Comparison of ENCODE assay signal across 25 mouse cellular contexts in the genomic region with DNA sequence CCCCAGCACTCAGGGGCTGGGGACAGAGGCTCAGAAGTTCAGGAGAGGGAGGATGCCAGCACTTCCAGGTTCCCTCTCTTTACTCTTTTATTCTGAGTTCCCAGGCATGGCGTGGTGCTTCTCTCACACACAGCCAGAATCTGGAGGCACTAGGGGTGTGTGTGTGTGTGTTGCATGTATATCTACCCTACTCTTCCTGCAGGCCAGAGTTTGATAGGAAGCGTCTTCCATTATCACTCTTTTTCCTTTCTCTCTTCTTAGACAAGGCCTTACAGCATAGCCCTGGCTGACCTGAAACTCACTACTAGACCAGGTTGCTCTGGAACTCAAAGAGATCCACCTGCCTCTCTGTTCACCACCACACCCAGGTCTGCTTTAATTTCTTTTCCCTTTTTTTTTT. TPM values are rescaled to one million over a fixed set of nuclear protein-coding genes. Genes with fewer than 3 reads are reported as not detected.
"Had no signal": no experiment of that assay in that cellular context is flagged by ENCODE, and none has a peak within 500 bp of the region (broad histone marks: within the 10 kb centered on the region; RNA-seq: fewer than 3 reads in every experiment).

No protein-coding gene starts in this region.

- H3K4me3 ChIP-seq: gastrocnemius, adult 2 months; heart, embryonic 10.5 days; heart, embryonic 12.5 days; hindbrain, embryonic 10.5 days; hindbrain, embryonic 12.5 days; intestine, embryonic 15.5 days; layer of hippocampus, adult 2 months; limb, embryonic 13.5 days; limb, embryonic 15.5 days; liver, embryonic 15.5 days had no signal

- H3K4me1 ChIP-seq: intestine, embryonic 15.5 days; limb, embryonic 13.5 days; limb, embryonic 15.5 days had no signal

- H3K9me3 ChIP-seq: heart, embryonic 10.5 days; hindbrain, embryonic 12.5 days; intestine, embryonic 15.5 days; limb, embryonic 15.5 days; liver, embryonic 15.5 days had no signal

- H3K9ac ChIP-seq: heart, embryonic 12.5 days; hindbrain, embryonic 12.5 days; hindbrain, embryonic 14.5 days; intestine, embryonic 15.5 days; limb, embryonic 13.5 days; limb, embryonic 15.5 days; liver, embryonic 15.5 days had no signal

- H3K36me3 ChIP-seq: heart, embryonic 10.5 days; heart, embryonic 12.5 days; hindbrain, embryonic 10.5 days; hindbrain, embryonic 12.5 days; intestine, embryonic 15.5 days; limb, embryonic 13.5 days; limb, embryonic 15.5 days; liver, embryonic 15.5 days had no signal

- H3K27ac ChIP-seq: gastrocnemius, adult 2 months; heart, embryonic 10.5 days; hindbrain, embryonic 10.5 days; hindbrain, embryonic 12.5 days; hindbrain, embryonic 14.5 days; intestine, embryonic 15.5 days; layer of hippocampus, adult 2 months; limb, embryonic 13.5 days; limb, embryonic 15.5 days; liver, embryonic 15.5 days had no signal

- DNase-seq: gastrocnemius, adult 2 months; gastrocnemius, postnatal 10 days; gastrocnemius, postnatal 25 days; heart, adult 18-20 months; heart, postnatal 10 days; heart, postnatal 4 days; kidney, adult 18-20 months; kidney, adult 8-10 months; kidney, postnatal 10 days; kidney, postnatal 25 days; kidney, postnatal 4 days; left cerebral cortex, postnatal 4 days had no signal

- H3K4me2 ChIP-seq: heart, embryonic 12.5 days; hindbrain, embryonic 12.5 days; hindbrain, embryonic 14.5 days; intestine, embryonic 15.5 days; limb, embryonic 13.5 days; limb, embryonic 15.5 days; liver, embryonic 15.5 days had no signal

- H3K27me3 ChIP-seq: heart, embryonic 12.5 days; hindbrain, embryonic 12.5 days; intestine, embryonic 15.5 days; limb, embryonic 13.5 days; limb, embryonic 15.5 days; liver, embryonic 15.5 days had no signal

- ATAC-seq: hindbrain, embryonic 16.5 days; inflammation-experienced regulatory T-cells, adult 6 months; intestine, embryonic 15.5 days; intestine, postnatal 0 days had no signal

RNA-seq across cellular contexts. Expression of a gene that starts 48.8 kb away (rescaled TPM):
- polyA plus RNA-seq: inflammation-experienced regulatory T-cells, adult 6 months had no signal
